Mouse (Mus musculus) layer of hippocampus, adult 2 months (tissue): ENCODE measurements around the gene Epsti1. TPM values are rescaled to one million over a fixed set of nuclear protein-coding genes. Genes with fewer than 3 reads are reported as not detected.

Source experiments
- DNase-seq, 2 experiments: peaks; one replicate each; pipeline ENCODE4 v3.0.0; 2022; ENCODE audit warnings: low spot score in 2 of 2
- H3K27ac ChIP-seq: fragments of 200-600 bp; 2 replicates; pipeline ENCODE4 v1.8.1; 2022
- H3K4me3 ChIP-seq: fragments of 200-600 bp; 2 replicates; pipeline ENCODE4 v1.8.1; 2022; ENCODE audit warnings: mild to moderate bottlenecking
- CTCF ChIP-seq: fragments of 200-600 bp; conservative IDR thresholded peaks from 2 replicates; pipeline ENCODE4 v1.8.1; 2022; ENCODE audit warnings: antibody characterized with exemption, mild to moderate bottlenecking, moderate library complexity
- total RNA-seq, 2 experiments: library from RNA; stranded (reverse); gene quantifications; 2 replicates each; pipeline ENCODE4 v1.2.3; 2021

The Epsti1 gene
- total RNA-seq, 2 experiments from 2014 or later: 0.37 TPM; not detected in 1

DNA sequence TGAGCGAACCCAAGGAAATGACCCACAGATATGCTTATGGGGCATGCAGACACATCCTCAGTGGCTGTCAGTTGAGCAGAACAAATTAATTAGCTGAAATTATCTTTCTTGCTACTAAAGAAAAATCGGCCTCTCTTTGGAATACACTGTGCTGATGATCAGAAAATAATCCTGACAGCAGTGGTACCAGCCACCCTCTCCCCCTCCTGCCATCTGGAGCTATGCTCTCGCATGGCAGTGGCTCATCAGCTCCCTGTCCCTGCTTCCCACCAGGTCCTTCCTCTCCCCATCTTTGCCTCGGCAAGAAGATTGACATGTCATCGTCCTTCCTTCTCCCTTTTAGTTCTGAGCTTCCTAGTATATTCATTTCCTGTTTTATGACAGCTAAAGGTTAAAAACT, 77.5 kb downstream of the Epsti1 start:
- no peak overlapping the region for H3K4me3 ChIP-seq
- H3K27ac ChIP-seq: peak overlapping the region; percentile 91
- no peak for TF ChIP-seq CTCF
- DNase-seq: peak; percentile 76 to 77

- no peak for DNase-seq
- H3K4me3 ChIP-seq: no peak overlapping the region
- no peak for TF ChIP-seq CTCF
- H3K27ac ChIP-seq: no peak overlapping the region
These were observed 93.7 kb downstream of the Epsti1 start for GRCm38 (mm10) chr14:77997731-77998130.

GRCm38 (mm10) chr14:78004486-78004885, 100.4 kb downstream of the Epsti1 start:
- TF ChIP-seq CTCF: no peak

DNA sequence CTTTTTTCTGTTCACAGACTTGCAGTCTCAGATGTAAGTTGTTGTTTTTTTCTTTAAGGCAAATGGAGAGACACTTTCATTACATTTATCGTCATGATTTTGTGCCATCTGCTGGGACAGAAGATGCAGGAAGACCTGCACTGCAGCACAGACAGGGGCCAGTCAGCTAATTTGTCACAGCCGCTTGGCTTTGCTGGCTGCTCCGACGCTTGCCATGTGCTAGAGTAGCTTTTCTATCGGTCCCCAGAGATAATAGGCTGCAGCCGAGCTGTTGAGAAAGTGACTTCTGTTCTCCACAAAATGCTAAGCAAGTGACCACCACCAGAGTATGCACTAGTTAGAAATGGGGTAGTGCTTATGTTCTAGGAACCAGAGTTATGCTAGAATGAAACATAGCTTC, 104.0 kb downstream of the Epsti1 start:
- DNase-seq: no peak
- TF ChIP-seq CTCF: no peak

More at GRCm38 (mm10) chr14:78004486-78004885, 100.4 kb downstream of the Epsti1 start:
- DNase-seq: no peak
- no peak overlapping the region for H3K4me3 ChIP-seq
- H3K27ac ChIP-seq: peak overlapping the region; percentile 60

GRCm38 (mm10) chr14:78011808-78012207, 107.8 kb downstream of the Epsti1 start:
- TF ChIP-seq CTCF: no peak
- H3K27ac ChIP-seq: peak overlapping the region; percentile 18; the same call in 1 of the 2 replicates
- no peak overlapping the region for H3K4me3 ChIP-seq
- DNase-seq: no peak

More for the DNA sequence above, 104.0 kb downstream of the Epsti1 start:
- H3K27ac ChIP-seq: no peak overlapping the region
- no peak overlapping the region for H3K4me3 ChIP-seq

GRCm38 (mm10) chr14:78015540-78016321, 111.7 kb downstream of the Epsti1 start:
- Histone ChIP-seq H3K27ac (0 out of 2 replicates have a peak overlapping the region, but pooled peaks have one; percentile 11), H3K4me3 (no peak overlapping the region)
- TF ChIP-seq CTCF: no peak
- DNase-seq: no peak

DNA sequence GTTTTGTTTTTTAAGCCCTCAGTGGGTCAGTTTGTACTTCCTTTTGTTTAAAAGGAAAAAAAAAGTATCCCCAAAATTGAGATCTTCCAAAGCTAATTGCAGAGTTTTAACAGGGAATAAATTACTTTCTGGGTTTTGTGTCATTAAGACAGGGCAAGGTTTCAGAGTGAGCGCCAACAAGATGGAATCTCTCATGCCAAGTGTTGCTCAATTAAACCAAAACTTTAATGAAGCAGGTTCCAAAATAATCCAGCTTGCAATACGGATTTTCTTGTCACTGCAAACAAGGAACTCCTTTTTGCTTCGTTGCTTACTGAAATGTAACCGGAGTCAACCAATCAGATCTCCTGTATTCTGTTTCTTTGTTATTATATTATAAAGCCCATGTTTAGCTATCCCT, 112.4 kb downstream of the Epsti1 start:
- H3K27ac ChIP-seq: no peak overlapping the region
- TF ChIP-seq CTCF: no peak

GRCm38 (mm10) chr14:78019935-78020334, 115.9 kb downstream of the Epsti1 start:
- H3K4me3 ChIP-seq: no peak overlapping the region
- no peak overlapping the region for H3K27ac ChIP-seq
- no peak for DNase-seq
- TF ChIP-seq CTCF: no peak

More for the DNA sequence above, 112.4 kb downstream of the Epsti1 start:
- no peak overlapping the region for H3K4me3 ChIP-seq
- no peak for DNase-seq

DNA sequence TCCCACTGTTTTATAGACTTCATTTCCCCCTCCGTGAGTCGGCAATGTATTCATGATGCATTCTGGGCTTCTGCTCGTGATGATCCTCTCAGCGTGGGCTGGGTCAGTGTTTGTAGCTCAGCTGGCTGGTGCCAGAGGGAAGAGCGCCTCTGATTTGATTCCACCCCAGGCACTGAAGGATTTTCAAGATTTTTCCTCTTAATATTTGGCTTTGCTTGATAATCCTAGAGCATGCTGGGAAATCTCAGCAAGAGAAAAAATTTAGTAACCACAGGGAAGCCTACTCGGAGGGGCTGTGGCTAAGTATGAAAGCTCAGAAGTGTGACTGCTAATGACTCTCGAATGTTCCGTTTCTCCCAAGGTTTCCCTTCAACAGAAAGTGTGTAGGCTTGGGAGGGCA, 134.8 kb downstream of the Epsti1 start:
- TF ChIP-seq CTCF: no peak
- 0 out of 2 replicates have a peak overlapping the region, but pooled peaks have one; percentile 1 for H3K27ac ChIP-seq
- DNase-seq: no peak
- no peak overlapping the region; the same call in 1 of the 2 replicates for H3K4me3 ChIP-seq

GRCm38 (mm10) chr14:78040643-78041042, 136.6 kb downstream of the Epsti1 start:
- no peak for DNase-seq
- no peak overlapping the region for H3K4me3 ChIP-seq
- H3K27ac ChIP-seq: no peak overlapping the region
- TF ChIP-seq CTCF: no peak

DNA sequence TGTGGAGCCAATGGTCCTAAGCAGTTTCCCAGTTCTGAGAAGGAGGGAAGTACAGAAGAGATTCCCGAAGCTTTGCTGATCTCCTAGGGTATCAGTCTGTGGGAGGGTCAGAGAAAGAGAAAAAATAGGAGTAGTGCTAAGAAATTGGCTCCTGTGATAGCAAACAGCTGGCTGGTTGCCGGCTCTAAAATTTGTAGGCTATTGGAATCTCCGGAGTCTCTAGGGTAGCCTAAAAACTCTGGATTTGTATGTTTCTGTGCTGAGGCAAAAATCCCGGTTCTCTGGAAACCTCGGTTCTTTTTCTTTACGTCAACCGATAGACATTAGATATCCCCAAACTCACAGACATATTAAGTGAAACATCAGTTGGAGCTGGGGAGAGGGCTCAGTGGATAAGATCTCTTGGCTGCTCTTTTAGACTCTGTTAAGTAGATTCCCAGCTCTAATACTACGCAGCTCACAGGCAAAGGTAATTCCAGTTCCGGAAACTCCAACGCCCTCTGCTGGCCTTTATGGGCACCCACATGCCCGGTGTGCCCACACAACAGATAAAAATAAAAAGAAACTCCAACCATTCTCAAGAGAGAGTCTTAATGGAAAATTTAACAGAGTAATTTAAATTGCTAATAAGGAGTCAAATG, 138.0 kb downstream of the Epsti1 start:
- Histone ChIP-seq H3K4me3 (no peak overlapping the region), H3K27ac (no peak overlapping the region)
- DNase-seq: no peak
- peak; percentile 60 for TF ChIP-seq CTCF

GRCm38 (mm10) chr14:78043079-78043478, 139.0 kb downstream of the Epsti1 start:
- TF ChIP-seq CTCF: no peak
- Histone ChIP-seq H3K27ac (no peak overlapping the region), H3K4me3 (no peak overlapping the region)
- DNase-seq: no peak

DNA sequence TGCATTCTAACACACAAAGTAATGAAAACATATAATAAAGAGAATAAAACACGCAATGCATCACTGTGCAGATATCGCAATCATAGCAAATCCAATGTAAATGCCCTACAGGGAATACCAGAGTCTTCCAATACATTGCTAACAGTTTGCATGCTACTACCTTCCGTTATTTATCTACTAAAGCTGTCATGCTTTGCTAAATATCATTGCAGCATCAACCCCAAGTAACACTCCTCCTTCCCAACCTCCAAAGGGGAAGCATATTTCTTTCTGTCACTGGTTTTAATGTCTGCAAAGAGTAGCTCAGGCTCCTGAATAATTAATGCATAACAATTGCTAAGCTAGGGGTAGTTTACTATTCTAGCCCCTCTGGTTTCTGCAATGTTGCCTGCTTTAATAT, 144.2 kb downstream of the Epsti1 start:
- DNase-seq: no peak
- H3K4me3 ChIP-seq: no peak overlapping the region
- no peak for TF ChIP-seq CTCF

DNA sequence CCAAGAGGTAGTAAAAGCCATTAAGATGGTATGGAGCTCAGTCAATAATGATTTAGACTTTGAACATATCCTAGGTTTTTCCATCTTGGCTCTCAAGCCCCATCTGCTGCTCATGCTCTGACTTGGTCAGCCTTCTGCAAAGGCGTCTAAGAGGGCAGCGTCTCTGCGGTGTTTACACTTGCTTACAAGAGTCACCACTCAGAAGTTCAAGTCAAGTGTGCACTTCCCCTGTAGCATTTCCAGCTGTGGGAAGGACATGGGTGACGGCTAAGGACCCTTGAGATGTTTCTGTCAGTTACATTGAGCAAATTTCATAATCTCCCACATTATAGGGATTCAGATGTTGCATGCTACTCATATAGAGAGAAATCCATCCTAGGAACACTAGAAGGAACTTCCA, 144.6 kb downstream of the Epsti1 start:
- H3K4me3 ChIP-seq: no peak overlapping the region
- no peak for DNase-seq
- H3K27ac ChIP-seq: no peak overlapping the region
- no peak for TF ChIP-seq CTCF

More for the DNA sequence above, 144.2 kb downstream of the Epsti1 start:
- H3K27ac ChIP-seq: no peak overlapping the region

Other genes starting within 250 kb of the Epsti1 start
- 10 to 100 TPM; 60.2 to 68.3 TPM for gene Dnajc15, start 29.1 kb upstream of the Epsti1 start, total RNA-seq
- under 1 TPM; 0.52 to 0.54 TPM for gene Fam216b, start 184.8 kb downstream of the Epsti1 start, total RNA-seq